Mouse (Mus musculus) layer of hippocampus, postnatal 14 days (tissue): Measurements from ENCODE around the gene Loxl1. TPM values are rescaled to one million over a fixed set of nuclear protein-coding genes. Genes with fewer than 3 reads are reported as not detected.

Experiments used
- DNase-seq, 2 experiments: peaks; one replicate each; pipeline ENCODE4 v3.0.0; 2021 to 2022; ENCODE audit warnings: low spot score in 2 of 2, mixed read lengths in 1 of 2
- total RNA-seq, 2 experiments: library from RNA; stranded (reverse); gene quantifications; 2 replicates each; pipeline ENCODE4 v1.2.3; 2021

Gene Loxl1
- total RNA-seq, 2 experiments from 2014 or later, result 3.6 to 6.2 TPM

GRCm38 (mm10) chr9:58312196-58312943 lies 616 bp downstream of the Loxl1 start:
- DNase-seq, result no peak

- no peak for DNase-seq
Measured at GRCm38 (mm10) chr9:58311191-58311910, 1.6 kb downstream of the Loxl1 start.

- no peak for DNase-seq
Measured at GRCm38 (mm10) chr9:58310043-58310660, 2.8 kb downstream of the Loxl1 start.

- DNase-seq, result peak in 1 of 2 experiments; percentile 51
Measured at GRCm38 (mm10) chr9:58308395-58308794, 4.6 kb downstream of the Loxl1 start.

- no peak for DNase-seq
Measured at GRCm38 (mm10) chr9:58305686-58306085, 7.3 kb downstream of the Loxl1 start.

GRCm38 (mm10) chr9:58303599-58304271 lies 9.3 kb downstream of the Loxl1 start:
- DNase-seq, result no peak

GRCm38 (mm10) chr9:58303115-58303514 lies 9.9 kb downstream of the Loxl1 start:
- DNase-seq, result no peak

GRCm38 (mm10) chr9:58299356-58299799 lies 13.6 kb downstream of the Loxl1 start:
- no peak for DNase-seq

GRCm38 (mm10) chr9:58297961-58298477 lies 15.0 kb downstream of the Loxl1 start:
- no peak for DNase-seq

GRCm38 (mm10) chr9:58297065-58297464 lies 15.9 kb downstream of the Loxl1 start:
- DNase-seq, result no peak

GRCm38 (mm10) chr9:58295766-58296361 lies 17.1 kb downstream of the Loxl1 start:
- no peak for DNase-seq

GRCm38 (mm10) chr9:58295345-58295744 lies 17.6 kb downstream of the Loxl1 start:
- no peak for DNase-seq

GRCm38 (mm10) chr9:58294527-58294926 lies 18.5 kb downstream of the Loxl1 start:
- DNase-seq, result no peak

- DNase-seq, result no peak
Measured at GRCm38 (mm10) chr9:58289901-58290300, 23.1 kb downstream of the Loxl1 start.

GRCm38 (mm10) chr9:58289090-58289489 lies 23.9 kb downstream of the Loxl1 start:
- no peak for DNase-seq

GRCm38 (mm10) chr9:58283431-58283830 lies 29.6 kb downstream of the Loxl1 start:
- peak in 1 of 2 experiments; percentile 25 for DNase-seq

- no peak for DNase-seq
Measured at GRCm38 (mm10) chr9:58281597-58281996, 31.4 kb downstream of the Loxl1 start.

- DNase-seq, result peak; percentile 62 to 87
Measured at GRCm38 (mm10) chr9:58280259-58281109, 32.5 kb downstream of the Loxl1 start.

- DNase-seq, result no peak
Measured at GRCm38 (mm10) chr9:58279780-58280179, 33.2 kb downstream of the Loxl1 start.
